Mouse (Mus musculus) ES-Bruce4 (cell line): Measurements from ENCODE around the gene Capzb.

Experiments used
- CTCF ChIP-seq: IDR thresholded peaks from one replicate; pipeline ENCODE4 v1.8.1; 2011; ENCODE audit warnings: low read depth, low read length
- POLR2A ChIP-seq: IDR thresholded peaks from one replicate; pipeline ENCODE4 v1.8.1; 2011; ENCODE audit warnings: low read length; ENCODE audit not compliant: insufficient read depth

DNA sequence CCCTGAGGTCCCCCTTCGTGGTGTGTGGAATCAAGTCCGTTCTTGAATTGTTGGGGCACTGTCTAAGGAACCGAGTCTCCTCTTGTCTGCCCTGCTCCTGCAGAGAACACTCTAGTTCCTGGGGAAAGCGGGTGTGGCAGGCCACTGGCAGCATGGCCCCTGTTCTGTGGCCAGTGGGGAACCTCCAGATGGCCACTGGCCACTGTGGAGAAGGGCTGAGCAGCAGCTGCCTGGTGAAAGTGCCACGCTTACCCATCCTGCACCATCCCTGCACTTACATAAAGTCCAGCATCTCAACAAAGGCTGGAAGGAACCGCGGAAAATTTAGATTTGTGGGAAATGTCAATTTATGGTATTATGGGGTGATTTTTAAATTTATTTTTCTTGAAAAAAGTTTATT is 83.7 kb downstream of the Capzb start:
- TF ChIP-seq POLR2A (no peak), CTCF (no peak)
